Mouse (Mus musculus): ENCODE results near the gene Nploc4.
A peak's percentile ranks its signal among the peaks of the same experiment; 100 is the strongest.

- peak; percentile 61; the same call in 1 of the 2 replicates for TF ChIP-seq POLR2A (IDR thresholded peaks at IDR 0.05; ENCODE audit: borderline replicate concordance, extremely low read depth, low read depth, low read length)
- no peak for TF ChIP-seq CTCF (IDR thresholded peaks at IDR 0.05; ENCODE audit: insufficient read depth, low read length)
Measured at GRCm38 (mm10) chr11:120437152-120437856, at the start of gene Nploc4.

Data from lung, adult 2 months (tissue).